Mouse (Mus musculus) C2C12 (cell line): ENCODE measurements at regions not wholly inside any gene's neighbourhood (a gene's known extent, or its start where the extent isn't known, plus 50 kb on each side); places are given as distances from the start of the nearest gene placed in this dataset.

Experiments
- CEBPB ChIP-seq: IDR thresholded peaks from one replicate; pipeline ENCODE4 v1.6.1; 2011; ENCODE audit warnings: low read depth, mild to moderate bottlenecking, control low read depth, moderate library complexity
- CTCF ChIP-seq: IDR thresholded peaks from one replicate; pipeline ENCODE4 v1.5.1; 2011; ENCODE audit not compliant: control insufficient read depth, insufficient read depth, insufficient read length
- MAX ChIP-seq: IDR thresholded peaks from one replicate; pipeline ENCODE4 v1.6.1; 2011; ENCODE audit warnings: mild to moderate bottlenecking, control low read depth
- MYOD1 ChIP-seq: IDR thresholded peaks from one replicate; pipeline ENCODE4 v1.6.1; 2011; ENCODE audit warnings: low read depth; ENCODE audit not compliant: control insufficient read depth, insufficient read length
- MYOG ChIP-seq: IDR thresholded peaks from one replicate; pipeline ENCODE4 v1.6.1; 2011; ENCODE audit not compliant: control insufficient read depth, insufficient read length; ENCODE audit errors: extremely low read depth
- USF1 ChIP-seq: IDR thresholded peaks from one replicate; pipeline ENCODE4 v1.6.1; 2011; ENCODE audit warnings: low read depth, mild to moderate bottlenecking, control low read depth, moderate library complexity

DNA sequence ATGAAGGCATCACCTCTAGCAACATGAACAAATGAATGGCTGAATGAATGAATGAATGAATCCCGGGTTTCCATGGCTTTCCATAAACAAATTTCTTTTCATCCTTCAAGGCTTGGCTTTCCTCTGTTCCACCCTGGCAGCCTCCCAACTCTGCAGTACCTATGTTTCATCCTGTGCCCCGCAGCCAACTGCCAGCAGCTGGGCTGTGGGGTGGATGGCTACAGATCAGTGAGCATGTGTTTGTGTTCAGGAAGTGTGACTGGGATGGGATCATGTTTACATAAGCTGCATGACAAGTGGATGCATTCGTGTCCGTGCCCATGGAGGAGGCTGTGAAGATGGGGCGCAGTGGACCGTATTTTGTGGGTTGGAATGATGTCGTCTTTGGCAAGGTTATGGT lies 200.5 kb upstream of the Sulf2 start:
- TF ChIP-seq MAX (no peak), CTCF (no peak), MYOG (no peak), MYOD1 (no peak), USF1 (no peak), CEBPB (no peak)
